Mouse (Mus musculus) 3T3-L1 (cell line): ENCODE data around the gene Ecm2.

Source experiments
- DNase-seq: peaks from one replicate; pipeline ENCODE4 v3.0.0-alpha.2; 2015; ENCODE audit warnings: low read depth, low spot score

The Ecm2 gene

DNA sequence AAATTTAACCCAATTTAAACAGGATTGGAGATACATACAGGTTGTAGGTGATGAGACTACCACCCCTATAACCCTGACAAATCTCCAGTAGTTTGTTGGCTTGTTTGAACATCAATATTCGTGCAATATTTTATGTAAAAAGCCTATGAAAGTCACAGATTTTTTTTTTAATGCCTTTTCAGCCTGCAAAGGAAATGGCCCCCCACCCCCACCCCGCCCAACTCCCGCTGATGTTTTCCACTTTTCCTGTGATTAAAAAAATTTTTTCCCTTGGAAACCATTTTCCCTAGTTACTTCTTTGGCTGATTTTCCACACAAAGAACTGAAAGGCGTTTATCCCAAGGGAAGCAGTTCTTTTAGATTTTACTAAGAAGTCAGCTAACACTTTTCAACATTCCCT, at the start of gene Ecm2:
Gene Ecm2 (plus strand): TSS at position 301 of the 400 bp plus-strand sequence.
- no peak for DNase-seq

DNA sequence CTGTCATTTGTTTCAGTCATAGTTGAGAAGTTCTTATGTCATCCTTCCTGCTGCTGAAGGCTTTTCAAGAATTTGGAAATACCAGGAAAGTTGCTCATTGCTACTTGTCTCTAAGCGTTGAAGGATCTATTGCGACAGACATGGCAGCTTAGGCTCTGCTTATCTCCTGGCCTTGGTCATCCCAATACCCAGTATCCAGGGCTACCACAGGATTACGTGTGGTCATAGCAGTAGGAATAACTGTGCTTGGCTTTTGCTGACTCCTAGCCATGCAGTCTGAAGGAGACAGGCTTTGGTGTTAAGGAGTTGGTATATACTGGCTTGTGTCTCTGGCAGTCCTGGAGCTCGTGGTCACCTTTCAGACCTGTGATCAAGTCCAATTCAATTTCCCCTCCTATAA, 44.3 kb upstream of the Ecm2 start:
- peak; percentile 77 for DNase-seq

DNA sequence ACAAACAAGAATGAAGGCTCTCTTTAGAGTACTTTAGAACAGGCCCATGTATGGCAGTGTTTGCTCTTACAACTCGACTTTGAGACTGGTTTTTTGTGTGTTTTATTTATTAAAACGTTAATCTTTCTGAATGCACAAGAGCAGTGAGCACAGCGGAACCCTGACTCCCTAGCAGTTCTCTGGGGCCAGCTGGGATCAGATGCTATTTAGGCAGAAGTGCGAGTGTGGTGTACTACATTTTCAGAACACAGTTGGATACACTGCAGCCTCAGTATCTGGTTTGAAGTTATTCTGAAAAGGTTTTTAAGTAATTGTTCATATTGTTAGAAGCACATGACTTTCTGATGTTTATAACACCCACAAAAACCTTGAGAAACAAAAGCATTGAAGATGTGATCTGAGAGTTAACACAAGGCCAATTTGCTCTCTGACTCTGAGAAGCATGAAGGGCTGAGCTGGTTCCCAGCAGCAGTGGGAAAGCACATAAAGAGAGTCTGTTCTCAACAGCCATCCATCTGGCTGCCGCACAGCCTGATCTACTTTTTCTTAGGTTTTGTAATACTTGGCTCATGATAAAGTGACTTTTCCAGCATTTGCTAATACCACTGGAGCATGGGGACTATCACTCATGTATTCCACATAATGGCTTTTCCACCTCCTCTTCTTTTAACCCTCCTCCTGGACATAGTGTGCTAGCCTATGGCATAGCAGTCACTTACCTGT, 43.8 kb upstream of the Ecm2 start:
- no peak for DNase-seq

DNA sequence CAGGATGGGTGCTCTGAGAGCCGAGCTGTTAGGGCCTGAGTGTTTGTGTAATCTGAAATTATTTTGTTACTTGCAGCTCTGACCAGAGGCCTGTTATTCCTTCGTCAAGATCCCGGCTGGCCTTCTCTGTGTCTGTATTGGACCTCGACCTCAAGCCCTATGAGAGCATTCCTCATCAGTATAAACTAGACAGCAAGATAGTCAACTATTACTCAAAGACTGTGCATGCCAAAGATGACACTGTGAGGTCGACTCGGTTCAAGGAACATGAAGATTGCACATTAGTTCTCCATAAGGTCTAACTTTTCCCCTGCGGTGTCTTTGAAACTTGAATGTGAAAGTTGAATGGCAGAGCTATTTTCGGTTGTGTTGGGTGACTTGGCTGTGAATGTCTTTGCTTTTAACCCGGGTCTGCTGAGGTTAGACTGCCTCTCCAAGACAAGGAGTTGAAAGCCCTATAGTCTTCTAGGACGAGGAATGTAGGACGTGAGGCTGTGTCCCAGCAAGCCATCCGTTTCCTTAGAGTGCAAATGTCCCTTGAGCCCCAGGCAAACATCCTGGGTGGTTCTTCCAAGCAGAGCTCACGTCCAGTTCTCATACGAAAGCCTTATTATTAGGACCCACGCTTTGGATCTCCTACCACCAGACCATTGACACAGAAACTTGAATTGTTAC, 43.0 kb upstream of the Ecm2 start:
- DNase-seq: no peak

DNA sequence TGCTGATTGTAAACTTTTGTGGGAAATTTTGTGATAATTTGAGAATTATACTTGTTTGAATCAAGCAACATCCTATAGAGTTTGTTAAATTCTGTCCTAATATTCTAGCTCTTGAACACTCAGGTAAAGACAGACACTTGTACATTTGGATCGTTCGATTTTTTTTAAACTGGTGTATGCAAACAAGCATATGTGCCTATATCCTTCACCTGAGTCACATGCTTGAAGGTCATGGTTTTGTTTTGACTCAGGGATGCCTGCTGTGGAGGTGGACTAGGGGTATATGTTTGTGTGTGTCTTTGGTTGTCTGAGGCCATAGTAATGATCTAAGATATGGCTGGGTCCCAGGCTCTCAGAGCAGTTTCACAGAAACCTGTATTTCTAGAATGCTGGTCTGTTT, 41.7 kb upstream of the Ecm2 start:
- no peak for DNase-seq

DNA sequence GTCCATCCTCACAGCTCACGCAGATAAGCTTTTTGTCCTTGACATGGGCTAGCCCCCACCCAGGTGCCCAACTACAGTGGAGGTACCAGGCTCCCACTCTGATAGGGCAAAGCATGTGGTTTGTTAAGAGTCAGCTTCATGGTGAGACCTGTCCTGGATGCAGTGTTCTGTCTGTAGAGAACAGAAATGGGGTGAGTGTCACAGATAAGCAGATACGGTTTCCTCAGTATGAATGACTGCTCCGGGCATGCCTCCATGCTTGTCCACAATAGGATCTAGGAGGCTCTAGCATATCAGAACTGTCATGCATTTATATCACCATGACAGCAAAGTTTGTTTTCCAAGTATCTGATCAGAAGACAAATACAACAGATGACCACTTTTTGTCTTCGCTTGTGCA, 38.7 kb upstream of the Ecm2 start:
- DNase-seq: no peak

DNA sequence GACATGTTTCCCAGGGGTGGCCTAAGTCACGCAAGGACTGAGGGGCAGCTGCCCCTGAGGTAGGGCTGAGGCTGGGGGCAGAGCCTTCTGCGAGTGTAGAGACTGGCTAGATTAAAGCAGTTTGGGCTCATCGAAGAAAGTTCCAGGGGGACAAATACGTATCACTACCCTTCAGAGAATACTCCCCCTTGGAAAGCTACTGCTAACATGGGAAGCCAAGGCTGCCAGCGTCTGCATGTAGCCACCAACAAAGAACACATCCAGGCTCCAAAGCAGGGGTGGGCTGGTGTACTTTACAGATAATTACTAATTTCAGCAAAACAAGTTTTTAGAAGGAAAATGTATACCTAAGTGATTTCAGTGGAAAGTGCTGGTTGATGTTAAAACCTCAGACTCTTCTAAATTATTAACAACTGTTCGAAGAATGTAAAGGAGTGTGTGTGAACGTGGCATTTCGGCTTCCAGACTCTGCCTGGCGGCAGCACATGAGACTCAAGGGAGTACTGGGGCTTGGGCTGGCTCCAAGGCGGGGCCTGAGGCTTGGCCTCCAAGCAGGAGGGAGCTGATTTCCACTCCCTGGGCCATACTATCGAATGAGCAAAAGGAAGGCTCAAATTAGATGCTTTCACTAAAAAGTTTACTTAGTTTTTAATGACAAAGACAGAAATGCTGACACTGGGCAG, 38.1 kb upstream of the Ecm2 start:
- DNase-seq: peak; percentile 69

DNA sequence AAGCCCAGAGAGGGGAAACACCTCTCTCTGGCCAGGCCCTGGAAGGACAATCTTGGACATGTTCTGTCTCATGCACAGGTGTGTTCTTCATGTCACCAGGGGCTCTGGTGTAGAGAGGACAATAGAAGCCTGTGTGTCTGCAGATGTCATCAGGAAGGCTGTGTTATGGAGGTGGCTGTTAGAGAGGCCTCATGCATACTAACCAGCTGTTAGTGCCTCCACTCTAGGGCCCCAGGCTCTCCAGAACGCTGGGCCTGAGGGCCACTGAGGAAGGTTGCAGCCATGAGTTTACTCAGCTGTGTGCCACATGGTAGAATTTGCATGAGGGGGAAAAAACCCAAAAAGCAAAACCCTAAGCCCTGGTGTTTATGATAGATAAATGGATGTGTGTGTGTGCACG, 37.0 kb upstream of the Ecm2 start:
- no peak for DNase-seq

DNA sequence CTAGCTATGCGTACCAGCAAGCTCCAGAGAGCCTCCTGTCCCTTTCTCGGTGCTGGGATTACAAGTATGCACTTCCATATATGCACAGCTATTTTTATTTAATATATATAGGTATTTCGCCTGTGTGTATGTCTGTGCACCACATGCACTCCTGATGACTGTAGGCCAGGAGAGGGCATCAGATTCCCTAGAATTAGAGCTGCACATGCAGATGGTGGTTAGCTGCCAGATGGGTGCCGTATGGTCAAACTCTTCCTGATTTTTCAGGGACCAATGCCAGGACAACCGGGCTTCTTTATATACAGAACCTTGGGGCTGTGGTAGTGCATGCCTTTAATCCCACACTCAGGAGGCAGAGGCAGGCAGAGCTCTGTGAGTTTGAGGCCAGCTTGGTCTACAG, 35.6 kb upstream of the Ecm2 start:
- DNase-seq: peak; percentile 49

DNA sequence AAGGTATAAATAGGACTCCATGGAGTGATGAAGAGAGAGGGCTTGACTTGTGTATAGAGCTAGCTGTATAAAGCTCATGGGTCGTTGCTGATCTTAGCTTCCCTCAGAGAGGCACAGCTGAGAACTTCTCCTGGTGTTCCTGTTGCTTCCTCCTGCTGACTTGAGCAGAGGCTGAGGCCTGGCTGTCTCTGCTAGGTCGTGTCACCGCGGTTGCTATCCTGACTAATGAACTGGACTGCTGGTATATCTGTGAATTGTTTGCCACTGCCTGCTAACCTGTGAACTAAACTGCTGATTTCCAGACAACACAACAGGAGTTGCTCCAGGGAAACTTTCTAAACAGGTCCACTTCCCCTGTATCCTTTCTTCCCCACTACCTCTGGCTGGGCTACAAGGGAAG, 34.3 kb upstream of the Ecm2 start:
- DNase-seq: no peak

DNA sequence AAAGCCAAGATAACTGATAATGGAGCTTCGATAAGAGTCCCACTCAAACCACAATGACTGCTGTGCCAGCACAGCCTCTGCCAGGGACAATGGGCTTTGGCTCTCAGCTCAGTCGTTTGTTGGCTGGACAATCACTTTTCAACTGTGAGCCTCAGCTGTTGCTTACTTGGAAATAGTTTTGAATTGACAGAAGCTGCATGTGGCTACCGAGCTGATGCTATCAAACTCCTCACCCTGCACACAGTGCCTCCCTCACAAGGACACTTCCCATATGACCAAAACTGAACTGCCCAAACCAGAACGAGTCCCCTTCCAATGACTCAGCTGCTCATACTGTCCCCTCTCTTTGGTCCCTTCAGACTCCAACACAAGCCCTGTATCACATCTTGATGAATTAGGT, 33.8 kb upstream of the Ecm2 start:
- DNase-seq: no peak

DNA sequence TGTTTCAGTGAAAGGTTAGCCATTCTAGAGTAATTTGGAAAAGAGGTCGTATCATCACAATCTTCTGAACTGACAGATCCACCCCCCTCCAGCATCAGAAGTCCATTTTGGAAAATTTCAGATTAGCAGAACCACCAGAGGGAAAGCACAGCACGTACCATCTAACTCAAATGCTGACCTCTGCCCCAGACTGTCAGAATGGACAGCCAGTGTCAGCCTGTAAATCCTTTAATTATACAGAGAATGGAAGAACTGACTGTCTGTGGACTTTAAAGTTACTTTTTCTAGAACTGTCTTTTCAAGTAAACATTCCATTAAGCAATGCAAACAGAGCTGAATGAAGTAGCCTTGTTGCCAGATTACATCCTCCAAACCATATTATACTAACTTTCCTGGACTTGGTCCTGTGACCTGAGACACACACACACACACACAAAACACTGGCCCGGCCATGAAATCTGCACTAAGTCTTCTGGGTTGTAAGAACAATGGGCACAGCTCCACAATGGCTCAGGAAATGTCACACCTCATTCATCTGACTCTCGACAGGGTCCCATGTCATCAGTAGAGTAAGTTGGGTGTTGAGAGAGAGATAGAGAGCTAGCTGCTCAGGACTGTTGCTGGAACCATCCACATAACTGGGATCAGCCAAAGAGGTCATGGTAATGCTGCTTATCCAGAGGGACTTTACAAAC, 32.5 kb upstream of the Ecm2 start:
- no peak for DNase-seq

DNA sequence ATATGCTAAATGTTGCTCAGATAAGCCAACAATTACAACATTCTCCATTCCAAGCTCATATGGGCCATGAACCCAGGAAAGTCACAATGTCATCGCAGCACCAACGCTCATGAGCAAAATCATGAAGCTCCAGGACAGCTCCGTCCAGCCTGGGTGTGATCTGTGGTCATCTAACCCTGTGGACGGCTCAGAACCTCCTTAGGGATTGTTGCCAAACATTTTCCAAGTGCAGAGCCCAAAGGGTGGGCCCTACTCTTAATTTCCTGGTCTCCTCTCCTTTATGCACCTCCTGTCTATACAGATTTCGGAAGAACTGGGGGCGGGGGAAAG, 32.0 kb upstream of the Ecm2 start:
- no peak for DNase-seq

DNA sequence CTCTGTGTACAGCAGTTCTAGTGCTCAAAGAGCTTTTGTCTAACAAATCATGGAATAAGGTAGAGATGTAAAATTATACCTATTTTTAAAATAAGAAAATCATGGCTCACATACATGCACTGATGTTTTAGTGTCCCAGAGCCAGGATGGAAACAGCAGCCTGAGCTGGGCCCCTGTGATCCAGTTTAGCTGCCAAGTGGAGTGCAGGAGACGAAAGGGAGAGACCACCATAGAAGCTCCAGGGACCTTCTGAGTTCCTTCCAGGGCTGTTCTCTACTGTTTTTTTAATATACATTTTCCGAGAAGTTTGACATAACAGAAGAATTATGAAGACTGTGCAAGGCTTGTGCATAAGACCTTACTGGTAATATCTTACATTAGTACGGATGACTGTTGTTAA, 26.7 kb upstream of the Ecm2 start:
- no peak for DNase-seq

DNA sequence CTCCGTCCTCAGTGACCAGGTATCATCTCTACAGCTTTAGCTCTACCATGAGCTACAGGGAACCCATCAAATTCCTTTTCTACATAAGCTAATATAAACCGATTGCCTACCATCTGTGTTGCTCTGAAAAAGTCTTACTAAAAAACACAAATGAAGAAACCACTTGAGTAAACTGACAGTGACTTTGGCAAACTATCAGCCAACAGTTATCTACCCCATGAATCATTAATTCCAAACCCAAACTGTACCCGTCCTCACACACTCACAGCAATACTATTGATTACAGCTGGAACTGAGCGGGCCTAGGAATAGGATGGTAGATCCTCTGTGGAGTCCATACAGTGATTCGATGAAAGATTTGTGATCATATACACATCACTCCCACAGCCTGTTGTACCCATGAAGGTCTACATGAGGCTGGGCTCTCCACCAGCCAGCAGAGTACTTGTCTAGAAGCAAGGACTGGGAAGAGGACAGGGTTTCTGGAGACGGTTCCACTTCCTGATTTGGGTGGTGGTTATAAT, 25.7 kb upstream of the Ecm2 start:
- DNase-seq: no peak

DNA sequence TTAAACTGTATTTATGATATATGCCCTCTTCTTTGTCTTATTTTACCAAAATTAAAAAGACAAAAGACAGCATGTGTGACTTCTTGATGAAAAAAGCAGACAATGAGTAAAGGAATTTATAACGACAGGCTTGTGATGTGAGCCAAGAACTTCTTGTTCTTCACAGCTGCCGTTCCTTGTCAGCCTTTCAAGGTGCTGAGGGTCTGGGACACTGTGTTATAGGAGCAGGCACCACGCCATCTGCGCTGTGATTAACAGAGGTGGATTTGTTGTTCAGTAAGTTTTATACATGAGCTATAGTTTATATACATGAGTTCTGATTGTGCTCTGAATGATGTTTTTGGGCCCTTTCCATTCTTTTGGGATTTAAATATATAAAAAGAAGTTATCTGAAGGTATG, 25.2 kb upstream of the Ecm2 start:
- no peak for DNase-seq

DNA sequence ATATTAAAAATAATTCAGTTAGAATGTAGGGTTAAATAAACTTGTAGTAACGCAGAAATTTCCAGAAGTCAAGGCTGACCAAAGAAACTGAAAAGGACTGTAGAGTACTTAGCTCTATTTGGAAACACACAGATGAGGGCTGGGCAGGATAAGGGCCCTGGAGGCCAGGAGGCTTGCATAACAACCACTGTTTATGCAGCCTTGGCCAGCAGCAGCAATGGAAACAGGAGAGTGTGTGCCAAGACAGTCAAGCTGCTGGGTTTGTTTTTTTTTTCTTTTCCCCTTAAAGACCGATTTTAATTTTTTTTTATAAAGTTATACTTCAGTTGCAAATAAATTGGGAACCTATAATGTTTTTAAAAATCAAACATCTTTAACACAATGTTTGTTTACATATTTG, 24.6 kb upstream of the Ecm2 start:
- DNase-seq: peak; percentile 83

DNA sequence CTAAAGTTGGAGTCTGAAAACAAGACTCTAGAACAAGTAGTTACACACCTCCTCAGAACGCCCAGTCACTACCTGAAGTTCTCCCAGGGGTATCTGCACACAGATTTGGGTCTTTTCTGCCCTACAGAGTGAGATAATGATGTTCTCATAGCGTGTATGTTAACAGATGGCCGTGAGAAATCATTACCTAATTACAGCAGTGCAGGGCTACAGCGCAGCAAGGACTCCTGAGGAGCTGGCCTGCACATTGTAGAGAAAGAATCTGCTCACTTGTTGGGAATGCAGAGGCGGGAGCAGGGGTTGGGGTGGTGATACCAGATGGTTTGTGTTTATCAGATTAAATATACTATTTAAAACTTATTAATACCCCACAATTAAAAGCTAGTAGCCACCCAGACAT, 24.1 kb upstream of the Ecm2 start:
- peak; percentile 17 for DNase-seq

DNA sequence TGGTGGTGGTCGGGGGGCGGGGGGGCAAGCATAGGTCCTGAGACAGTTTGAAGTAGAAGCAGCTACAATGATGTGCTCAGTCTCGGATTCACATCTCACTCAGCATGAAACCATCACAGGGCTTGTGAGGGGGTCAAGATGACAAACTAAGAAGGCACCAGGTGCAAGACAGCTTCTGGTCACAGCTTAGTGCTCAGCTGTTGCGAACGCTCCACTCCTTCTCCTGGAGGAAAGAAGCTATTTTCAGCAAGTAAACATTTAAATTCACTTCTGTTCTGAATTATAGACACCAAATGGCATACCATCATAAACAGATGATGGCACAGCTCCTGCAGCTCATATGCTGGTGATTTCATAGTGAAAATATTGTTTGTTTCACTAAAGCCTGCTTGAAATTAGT, 19.2 kb upstream of the Ecm2 start:
- no peak for DNase-seq

DNA sequence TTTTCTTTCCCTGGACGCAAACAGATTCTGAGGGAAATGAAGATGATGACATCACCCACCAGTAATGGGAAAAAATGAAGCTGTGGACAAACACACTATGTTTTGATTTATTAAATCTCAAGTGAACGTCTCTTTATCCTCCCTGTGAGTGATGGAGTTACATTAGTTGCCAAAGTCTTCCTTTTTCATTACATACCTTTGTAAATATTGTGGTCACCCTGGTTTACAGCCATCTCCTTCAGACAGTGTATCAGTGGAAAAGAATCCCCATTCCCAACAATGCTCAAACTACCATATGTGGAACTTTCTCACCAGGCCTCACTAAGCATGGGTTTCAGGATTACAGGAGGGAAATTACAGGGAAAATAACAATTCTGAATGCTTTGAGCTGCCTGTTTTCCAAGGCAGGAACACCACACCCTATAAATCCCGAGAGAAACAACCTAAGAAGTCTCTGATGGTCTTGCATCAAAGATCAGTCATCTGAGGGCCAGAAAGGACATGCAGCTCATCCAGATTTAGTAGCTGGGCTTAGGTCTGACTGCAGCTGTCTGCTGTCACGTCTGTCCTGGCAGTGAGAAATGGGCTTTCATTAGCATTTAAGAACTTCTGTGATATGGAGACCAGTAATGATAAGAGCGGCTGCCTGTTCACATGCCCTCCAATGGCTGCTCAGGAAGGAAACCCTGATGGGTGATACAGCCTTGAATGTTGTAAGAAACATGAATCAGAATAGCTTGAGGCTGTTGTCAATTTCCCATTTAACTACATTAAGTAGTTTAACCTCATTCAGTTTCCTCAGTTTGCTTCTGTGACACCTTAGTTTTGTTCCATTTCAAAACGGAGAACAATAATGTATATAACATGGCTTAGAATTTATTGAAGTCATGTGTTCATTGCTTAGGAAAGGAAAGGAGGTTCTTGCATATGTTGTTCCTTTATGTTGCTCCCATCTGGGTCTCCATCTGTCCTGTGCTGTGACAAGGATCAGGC, 11.9 kb upstream of the Ecm2 start, which contains the start of gene Tes3-ps:
Gene Tes3-ps (plus strand): TSS at position 943 of the 993 bp plus-strand sequence.
- peak; percentile 79 for DNase-seq

DNA sequence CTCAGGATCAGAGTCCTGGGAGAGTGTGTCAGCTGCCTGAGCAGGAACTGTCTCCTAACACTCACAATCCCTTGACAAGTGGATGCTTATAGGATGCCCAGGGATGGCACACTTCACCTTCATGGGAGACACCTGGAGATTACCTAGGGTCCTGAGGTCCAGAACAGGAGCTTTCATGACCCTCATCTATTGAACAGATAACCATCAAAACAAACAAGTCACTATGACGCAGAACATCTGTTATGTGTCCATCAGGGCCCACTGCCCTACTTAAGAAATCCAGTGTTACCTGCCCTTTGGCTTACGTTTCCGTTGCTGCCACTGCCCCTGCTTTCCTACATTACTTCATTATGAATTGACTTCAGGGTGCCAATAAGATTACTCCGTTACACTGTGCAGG, 1.2 kb downstream of the Ecm2 start:
- no peak for DNase-seq
